Mouse (Mus musculus) right cerebral cortex, postnatal 14 days (tissue): Measurements from ENCODE around the gene Spata20.

Experiments used
- DNase-seq: peaks from one replicate; pipeline ENCODE4 v3.0.0; 2022

The Spata20 gene

DNA sequence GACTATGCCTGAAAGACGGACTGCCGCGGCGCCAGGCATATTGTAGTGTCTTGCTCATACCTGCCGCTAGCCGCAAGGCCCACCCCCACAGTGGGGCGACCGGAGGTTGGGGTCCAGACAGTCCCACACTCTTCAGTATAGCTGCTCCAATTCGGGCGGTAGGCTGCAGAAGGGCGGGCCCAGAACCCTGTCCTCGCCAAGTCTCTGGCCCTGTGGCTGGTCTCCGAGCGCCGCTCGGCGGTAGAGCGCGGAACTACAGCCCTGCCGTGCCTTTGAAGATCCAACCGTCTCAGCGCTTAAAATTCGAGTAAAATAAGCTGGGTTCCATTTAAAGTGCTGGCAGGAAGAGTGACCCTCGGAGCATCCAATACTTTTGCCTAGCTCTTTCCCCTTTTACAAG, at the start of gene Spata20:
Gene Spata20 (minus strand): TSS at position 179 of the 400 bp plus-strand sequence.
- DNase-seq: peak; percentile 90

DNA sequence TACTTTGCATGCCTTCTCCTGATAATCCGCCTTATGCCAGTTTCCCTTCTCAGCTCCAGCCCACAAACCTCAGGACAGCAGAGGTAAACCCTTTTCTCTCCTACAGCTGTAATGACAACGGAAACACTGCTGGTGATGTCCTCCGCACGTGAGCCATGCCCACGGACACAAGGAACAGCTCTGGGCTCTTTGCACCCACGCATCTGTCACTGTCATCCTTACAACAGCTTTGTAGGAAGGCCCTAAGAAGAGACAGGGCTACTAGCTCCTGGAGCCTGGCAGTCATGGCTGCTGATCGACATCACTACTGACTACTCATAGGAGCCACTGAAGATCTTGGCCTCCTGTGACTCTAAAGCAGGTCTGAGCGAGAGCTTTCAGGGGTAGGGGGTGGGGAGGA, 47.2 kb upstream of the Spata20 start:
- no peak for DNase-seq

DNA sequence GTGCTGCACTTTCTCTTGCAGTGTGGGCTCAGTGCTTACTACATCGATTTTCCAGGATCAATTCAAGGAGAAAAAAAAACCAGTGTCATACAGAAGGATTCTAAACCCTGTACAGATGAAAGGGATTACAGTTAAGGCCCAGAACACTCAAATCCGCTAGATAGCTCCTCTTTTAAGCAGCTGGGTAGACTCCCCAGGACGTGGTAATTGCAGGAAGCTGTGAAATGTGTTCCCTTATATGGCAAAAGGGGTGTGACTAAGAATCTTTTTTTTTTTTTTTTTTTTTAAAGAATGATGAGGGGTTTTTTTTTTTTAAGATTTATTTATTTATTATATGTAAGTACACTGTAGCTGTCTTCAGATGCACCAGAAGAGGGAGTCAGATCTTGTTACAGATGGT, 42.9 kb upstream of the Spata20 start:
- DNase-seq: no peak

DNA sequence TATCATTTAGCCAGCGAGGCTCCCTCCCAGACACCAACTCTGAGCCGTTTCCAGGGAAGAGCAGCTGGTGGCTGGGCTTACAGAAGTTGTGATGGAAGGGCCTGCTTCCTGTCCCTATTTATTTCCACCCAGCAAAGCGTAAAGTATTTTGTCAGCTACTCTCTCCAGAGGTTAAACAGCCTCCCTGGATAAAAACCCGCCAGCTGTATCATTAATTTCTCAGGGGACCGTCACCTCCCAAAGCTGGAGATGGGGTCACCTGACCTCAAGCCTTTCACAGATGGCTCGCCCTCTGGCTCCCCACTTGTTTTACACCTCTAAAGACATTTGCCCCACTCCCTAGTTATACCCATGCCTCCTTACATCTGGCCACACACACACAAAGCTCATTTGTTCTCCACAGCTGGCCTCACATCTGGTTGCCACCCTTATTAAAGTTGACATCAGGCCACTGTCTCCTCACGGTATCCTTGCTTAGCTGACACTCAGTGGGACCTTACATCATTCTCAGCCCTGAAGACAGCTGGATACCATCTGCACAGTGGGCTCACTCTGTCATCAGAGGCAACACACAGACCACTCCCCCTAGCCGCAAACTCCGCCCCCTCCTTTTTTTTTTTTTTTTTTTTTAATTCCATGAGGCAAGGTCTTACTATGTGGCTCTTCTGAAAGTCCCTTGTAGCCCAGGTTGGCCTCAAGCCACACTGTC, 40.3 kb upstream of the Spata20 start:
- DNase-seq: no peak

DNA sequence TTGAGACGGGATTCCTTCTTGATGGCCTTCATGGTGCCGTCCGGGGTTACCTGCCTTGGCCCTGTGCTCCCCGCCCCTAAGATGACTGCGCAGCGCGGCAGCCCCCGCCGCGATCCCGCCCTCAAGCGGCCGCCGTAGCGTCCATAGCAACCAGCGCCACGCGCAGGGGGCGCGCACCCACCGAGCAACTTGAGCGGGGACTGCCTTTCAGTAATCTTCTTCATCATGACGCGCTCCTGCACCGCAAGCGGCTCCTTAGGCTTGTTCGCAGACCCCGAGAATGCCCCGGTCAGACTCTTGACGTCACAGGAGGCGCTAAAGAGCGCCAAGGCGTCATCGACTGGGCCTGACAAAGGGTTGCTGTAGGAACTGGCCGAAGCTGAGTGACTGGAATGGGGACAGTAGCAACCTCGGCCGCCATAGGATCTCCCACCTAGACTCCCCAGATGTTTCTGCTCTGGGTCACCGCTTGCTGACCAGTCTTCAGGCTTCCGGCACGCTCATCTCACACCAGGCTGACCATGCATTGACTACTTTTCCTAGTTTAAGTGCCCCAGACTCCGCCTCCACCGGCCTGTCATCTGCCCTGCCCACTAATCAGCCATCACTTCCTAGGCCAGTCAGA, 35.4 kb upstream of the Spata20 start, which contains the start of gene Mycbpap:
Gene Mycbpap (minus strand): TSS at position 524 of the 625 bp plus-strand sequence.
- DNase-seq: peak; percentile 49

DNA sequence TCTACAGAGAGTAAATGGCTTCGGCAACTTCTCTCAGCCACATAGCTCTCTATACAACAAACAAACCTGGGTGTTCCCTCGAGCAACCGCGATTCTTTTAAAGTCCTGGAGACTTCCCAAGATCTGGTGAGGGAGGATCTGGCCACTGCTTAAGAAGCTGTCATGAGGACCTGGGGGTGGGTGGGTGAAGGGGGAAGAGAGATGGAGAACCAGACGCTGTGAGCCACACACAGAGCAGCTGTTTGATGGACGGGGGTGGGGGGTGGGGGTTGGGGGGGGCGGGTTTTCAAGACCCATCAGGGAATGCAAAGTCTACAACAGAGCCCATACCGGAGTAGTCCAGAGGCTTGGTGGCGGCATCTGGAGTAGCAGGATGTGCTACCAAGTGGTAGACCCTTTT, 27.5 kb upstream of the Spata20 start:
- DNase-seq: no peak

DNA sequence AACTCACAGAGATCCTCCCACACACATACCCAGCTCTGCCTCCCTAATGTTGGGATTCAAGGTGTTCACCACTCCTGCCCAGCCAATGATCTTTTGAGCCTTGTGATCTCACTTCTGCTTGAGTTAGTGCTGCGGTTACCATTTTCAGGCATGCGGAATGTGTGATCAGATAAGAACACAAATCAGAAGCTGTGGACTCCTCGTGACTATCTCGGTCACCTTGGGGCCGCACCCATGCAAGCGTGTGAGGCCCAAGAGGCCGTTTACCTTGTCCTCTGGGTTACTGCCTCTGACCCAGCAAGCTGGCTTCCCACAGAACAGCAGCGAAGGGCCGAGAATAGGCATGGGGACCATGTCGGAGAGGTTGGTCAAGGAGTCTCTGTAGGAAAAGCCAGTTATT, 23.0 kb upstream of the Spata20 start:
- DNase-seq: no peak

DNA sequence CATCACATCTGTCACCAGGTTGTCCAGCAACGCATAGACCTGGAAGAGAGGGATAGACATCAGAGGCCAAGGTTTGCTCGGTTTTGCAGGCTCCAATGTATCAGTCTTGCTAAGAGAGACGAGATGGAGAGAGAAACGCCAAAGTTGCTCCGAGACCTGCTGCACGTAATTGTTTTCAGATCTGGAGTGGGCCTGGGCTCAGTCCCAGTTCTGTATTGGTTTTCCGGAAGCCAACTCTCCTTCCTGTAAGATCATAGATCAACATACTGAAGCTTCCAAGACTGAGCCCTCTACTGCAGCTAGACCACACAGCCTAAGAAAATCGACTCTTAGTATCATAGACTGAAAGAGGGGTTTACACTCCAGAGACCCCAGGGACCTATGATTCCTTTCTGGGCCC, 15.5 kb upstream of the Spata20 start:
- DNase-seq: no peak

DNA sequence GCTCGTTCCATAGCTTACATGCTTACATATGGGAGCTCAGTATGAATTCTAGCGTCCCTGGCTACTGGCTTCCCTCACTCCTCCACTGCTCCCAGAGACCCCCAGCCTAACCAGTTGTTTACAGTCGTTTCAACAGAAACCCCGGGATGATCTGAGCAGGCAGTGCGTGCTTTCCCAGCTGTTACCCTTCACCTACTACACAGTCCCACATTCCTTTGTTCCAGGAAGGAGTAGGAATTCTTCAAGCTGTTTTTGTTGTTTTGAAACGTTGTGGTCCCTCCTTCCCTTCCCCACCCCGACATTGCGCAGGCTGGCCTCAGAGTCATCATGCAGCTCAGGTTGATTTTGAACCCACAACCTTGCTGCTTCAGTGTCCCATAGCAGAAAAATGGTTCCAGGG, 14.4 kb upstream of the Spata20 start:
- no peak for DNase-seq

DNA sequence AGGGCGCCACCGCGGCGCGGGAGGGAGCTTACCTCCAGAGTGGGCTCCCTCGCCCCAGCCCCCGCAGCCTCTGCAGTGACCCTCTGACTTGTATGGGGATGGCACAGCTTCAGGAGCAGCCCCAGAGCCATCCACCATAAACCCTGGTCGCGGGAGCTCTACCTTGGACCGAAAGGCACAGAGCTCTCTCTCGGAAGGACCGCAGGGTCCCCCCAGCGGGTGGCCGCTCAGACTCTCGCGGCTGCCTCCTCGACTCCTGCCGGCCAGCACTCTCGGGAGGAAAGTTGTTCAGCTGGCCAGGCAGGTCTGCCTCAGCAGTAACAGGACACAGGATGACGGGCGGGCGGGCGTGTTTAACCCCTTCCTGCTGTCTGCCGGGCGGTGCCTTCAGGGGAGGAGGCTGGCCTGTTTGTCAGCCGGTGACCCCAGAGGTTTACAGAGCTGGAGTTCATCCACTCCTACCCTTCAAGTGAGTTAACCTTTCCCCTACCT, 13.7 kb upstream of the Spata20 start, which contains the start of gene Epn3:
Gene Epn3 (minus strand): TSS at position 314 of the 492 bp plus-strand sequence.
- DNase-seq: no peak

DNA sequence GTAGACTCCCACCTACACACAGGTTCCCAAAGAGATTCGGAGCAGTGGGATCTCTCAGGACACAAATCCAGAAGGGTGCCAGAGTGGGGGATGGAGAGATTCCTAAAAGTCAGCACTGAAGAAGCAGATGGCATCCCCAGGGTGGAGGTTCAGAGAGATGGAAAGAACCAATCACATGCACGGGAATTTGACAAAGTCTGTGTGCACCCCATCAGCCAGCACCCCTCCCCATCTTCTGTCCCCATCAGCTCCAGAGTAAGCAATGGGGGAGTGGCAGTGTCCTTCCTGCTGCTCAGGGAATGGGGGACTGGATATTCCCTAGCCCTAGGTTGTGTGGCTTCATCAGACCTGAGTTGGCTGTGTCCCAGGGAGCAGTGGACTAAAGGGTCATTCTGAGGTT, 13.1 kb upstream of the Spata20 start:
- DNase-seq: no peak

DNA sequence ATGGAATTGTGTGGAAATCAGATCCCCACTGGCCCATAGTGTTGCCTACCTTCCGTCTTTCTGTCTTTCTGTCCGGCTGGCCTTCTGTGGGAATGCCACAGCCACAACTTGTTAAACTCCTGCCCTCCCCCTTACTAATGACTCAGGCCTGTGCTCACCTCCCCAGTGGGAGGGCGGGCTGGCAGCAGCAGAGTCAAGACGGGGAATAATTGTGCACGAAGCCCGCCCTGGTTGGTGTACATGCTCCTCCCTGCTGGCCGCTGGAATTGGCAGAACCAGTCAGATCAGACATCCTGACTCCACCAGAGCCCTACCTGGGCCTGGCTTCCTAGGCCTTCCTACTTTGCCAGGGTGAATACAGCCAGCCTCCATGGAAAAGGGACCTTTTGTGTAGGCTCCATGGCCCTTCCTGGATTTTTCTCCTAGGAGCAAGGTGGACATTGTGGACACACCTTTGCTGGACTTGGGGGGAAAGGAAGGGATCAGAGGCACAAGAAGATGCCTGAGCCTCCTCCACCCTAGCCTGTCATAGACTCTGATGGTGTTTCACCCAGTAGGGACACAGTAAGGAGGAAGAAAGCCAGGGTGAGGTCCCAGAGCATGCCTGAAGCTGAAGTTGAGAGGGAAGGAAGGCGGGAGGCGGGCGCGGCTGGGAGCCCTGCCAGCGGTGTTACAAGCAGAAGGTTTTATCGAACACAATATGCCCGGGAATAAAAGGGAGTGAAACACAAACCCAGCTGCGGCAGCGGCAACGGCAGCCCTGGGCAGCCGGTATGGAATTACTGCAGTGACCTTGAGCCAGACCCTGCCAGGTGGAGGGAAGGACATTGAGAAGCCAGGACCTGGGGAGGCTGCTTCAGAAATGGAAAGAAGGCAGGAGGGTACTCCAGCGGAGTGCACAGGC, 12.4 kb upstream of the Spata20 start:
- peak; percentile 75 for DNase-seq

DNA sequence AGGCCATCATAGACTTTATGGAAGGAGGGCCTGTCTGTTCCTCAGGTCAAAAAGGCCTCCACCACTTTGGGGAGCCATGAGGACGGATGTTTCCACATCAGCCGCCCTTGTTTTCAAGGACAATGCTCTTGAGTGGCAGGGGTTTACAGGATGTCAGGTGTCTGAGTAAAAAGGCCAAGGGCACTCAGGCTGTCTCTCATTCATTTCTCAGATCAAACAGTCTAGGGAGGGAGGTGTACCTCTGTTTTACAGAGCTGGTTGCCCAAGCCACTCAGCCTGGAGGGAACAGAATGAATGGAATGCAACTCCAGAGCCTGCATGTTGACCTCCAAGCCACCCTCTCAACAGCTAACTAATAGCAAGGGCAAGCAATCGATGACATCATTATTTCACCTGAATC, 9.4 kb upstream of the Spata20 start:
- DNase-seq: no peak

DNA sequence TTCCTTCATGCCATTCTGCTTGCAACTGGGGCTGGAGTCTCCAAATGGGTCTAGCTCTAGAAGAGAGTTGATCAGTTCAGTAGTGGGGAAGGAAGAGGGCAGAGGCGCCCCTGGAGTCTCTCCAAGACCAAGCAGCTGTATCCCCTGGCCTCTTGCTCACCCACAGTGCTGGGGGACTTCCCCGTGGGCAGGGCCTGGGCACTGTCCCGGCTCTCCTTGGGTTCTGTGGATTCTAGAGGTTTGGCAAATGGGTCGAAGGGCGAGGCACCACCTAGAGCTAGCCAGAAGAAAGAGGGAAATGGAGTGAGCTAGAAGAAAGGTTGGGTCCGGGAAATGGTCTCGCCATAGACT, 5.7 kb upstream of the Spata20 start:
- DNase-seq: no peak

DNA sequence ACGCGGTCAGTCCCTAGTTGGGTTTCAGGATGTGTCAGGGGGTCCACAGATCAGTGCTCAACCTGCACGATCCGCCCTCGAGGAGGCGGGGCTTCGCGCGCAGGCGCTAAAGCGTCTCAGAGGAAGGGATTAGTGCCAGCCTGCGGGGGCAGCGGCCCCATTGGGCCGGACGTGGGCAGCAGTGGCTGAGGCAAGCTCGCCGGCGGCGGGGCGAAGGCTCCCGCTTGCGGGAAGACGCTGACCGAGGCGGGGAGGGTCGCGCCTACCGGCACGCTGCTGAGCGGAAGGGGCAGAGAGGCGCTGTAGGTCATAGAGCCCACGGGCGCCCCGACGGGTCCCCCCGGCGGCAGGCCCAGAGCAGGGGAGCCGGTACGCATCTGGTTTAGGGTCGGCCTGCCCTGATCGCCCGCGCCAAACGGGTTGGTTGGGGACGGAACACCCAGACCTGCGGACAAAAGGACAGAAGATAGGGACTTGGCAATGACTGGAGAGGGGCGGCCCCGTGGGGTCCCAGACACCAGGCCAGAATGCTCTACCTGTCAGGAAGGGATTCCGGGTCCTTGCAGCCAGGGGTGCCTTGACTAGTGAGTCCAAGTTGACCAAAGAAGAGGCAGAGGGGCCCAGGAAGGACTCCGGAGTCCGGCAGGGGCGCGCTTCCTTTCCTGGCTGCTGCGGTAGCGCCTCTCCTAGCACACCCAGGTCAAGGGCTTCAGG, 5.2 kb upstream of the Spata20 start:
- peak; percentile 66 for DNase-seq

DNA sequence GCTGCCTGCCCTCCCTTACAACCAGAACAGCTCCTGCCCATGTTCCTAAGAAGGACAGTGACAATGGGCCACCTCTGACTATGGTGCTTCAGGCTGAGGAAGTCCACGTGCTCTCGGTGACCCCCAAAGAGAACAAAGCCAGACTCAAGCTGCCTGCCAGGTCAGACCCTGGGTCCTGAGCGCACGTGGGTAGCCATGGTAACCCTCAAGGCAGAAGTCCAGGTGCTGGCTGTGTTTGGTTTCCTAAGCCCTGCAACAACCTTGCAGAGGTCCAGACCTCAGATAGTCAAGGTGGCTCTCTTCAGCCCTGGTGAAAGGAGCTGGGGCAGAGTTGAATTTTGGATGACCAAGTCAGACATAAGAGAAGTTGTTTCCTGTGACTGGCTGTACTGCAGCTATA, 3.8 kb upstream of the Spata20 start:
- no peak for DNase-seq

DNA sequence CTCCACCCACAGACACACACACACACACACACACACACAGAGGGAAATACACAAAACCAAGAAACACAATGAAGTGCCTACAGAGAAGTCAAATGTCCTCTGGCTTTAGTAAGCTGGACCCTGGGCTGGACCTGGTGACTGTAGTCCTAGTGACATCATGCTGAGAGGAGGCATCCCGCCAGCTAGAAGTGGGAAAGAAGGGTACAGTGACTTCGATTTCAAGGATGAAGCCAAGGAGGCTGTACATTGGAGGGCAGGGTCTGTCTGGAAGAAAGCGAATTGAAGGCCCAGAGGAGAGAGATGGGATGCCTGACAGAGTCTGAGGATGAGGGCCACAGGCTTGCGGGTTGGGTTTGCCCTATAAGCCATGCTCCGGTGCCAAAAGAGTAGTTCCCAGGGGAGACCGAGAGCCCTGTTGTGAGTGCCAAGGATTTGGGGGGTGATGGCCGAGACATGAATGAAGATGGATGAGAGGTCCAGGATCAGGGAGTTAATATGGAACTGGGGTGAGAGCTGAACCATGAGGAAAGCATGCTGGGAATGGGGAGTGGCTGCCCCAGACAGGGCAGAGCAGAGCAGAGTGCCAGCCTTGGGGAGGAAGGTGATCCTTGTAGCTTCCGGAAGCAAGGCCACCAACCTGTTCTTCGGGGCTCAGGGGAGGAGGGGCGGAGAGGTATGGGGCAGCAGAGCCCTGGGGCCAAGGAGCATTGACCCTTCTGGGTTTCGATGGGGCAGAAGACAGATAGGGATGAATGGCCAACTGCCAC, 3.0 kb upstream of the Spata20 start:
- no peak for DNase-seq

DNA sequence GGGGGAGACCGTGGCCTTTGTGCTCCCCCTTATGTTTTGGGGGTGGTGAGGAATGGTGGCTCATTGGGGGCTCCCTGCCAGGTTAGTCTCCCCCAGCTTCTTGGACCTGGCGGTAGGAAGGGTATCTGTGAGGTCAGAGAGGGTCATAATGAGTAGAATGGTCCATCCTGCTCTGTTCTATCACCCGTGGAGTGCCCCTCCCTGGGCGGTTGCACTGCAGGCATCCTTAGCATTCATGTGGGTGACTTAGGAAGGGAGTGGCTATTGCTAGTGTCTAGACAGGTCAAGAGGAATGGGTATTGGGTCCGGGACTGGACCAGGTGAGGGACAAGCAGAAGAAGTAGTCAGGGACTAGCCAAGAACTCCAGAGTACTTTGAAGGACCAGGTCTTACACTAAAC, 756 bp downstream of the Spata20 start:
- no peak for DNase-seq

DNA sequence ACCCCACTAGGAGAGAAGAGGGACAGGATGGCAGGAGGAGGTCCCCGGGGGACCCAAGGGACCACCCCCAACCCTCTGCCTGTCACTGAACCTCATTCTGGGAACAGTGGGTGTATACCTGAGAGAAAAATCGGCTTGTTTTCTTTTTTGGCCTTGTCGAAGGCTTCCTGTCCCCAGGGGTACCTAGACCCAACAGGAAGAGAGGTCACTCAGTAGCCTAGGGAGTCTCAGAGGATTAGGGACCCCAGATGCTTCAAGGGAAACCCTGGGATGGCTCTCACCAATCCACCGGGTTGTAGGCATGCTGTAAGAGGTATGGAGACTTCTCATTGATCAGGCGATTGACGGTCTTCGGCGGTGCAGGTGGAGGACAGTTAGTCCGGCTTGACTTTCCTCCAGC, 1.3 kb downstream of the Spata20 start:
- DNase-seq: no peak

DNA sequence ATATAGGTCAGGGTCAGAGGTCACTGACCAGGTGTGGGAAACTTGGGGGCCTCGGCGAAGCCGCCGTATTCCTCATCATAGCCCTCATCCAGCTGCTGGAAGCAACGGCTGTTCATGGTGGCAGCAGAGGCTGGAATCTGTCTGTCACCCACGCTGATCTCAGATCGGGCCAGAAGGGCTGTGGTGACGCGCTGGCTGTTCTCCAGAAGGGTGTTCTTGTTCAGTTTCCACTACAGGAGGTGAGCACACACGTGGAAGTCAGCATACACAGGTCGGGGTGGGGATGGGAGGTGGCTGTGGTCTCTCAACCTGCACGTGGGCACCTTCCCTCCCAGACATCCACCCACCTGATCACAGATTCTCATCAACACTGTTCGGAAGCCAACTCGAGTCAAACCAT, 2.1 kb downstream of the Spata20 start:
- no peak for DNase-seq

DNA sequence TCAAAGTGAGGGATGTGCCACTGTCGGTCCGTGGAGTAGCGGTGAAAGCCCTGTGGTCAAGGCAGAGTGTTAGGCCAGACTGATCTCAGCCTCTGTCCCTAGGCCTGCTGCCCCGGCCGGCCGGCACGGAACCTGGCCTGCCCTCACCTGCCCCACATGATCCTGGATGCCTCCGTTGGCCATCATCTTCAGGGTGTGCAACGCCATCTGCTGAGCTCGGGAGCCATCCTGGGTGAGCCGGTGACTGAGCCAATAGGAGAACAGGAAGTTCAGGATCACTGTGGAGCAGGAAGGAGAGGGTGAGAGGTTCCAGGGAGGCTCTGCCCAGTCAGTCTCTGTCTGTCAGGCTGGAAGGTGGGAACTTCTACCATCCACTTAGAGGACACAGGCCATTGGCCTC, 2.5 kb downstream of the Spata20 start:
- no peak for DNase-seq

DNA sequence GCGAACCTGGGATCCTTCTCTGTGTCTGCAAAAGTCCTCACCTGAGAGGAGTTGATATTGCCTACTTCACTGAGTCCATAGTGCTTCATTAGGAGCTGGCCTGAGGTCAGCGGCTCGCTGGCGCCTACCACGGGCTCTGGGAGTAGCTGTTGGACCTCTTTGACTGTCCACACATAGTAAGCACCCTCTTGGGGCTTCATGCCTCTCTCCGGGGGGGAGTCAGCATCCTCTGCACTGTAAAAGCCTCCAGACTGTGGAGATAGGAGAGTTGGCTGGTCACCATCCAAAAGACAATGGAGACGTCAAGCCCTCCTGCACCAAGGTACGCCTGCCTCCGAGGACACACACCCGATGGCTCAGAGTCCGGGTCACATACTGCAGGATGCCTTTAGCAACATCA, 3.2 kb downstream of the Spata20 start:
- no peak for DNase-seq
